Mouse (Mus musculus): ENCODE measurements around the gene Trpc5os. TPM values are rescaled to one million over a fixed set of nuclear protein-coding genes. Genes with fewer than 3 reads are reported as not detected.

Trpc5os gene
- not detected for total RNA-seq (2021)
- long read RNA-seq, experiment 1, result 0 reads
- long read RNA-seq, experiment 2, result 0 reads

- no peak for DNase-seq (ENCODE audit: low spot score)
These were observed at the start of gene Trpc5os for GRCm38 (mm10) chrX:144456281-144456680. TSS of gene Trpc5os (plus strand) at chrX:144456581.

- DNase-seq (ENCODE audit: low spot score), result no peak
These were observed 48.3 kb upstream of the Trpc5os start for GRCm38 (mm10) chrX:144408036-144408435.

GRCm38 (mm10) chrX:144420259-144420658 is 36.1 kb upstream of the Trpc5os start:
- no peak for DNase-seq (ENCODE audit: low spot score)

- DNase-seq (ENCODE audit: low spot score), result no peak
These were observed 35.3 kb upstream of the Trpc5os start for GRCm38 (mm10) chrX:144421091-144421490.

GRCm38 (mm10) chrX:144423848-144424247 is 32.5 kb upstream of the Trpc5os start:
- no peak for DNase-seq (ENCODE audit: low spot score)

- no peak for DNase-seq (ENCODE audit: low spot score)
These were observed 8.0 kb downstream of the Trpc5os start for GRCm38 (mm10) chrX:144464416-144464815.

- DNase-seq (ENCODE audit: low spot score), result no peak
These were observed 35.0 kb downstream of the Trpc5os start for GRCm38 (mm10) chrX:144491394-144491793.

GRCm38 (mm10) chrX:144523239-144523638 is 66.9 kb downstream of the Trpc5os start:
- DNase-seq (ENCODE audit: low spot score), result no peak

GRCm38 (mm10) chrX:144526042-144526441 is 69.7 kb downstream of the Trpc5os start:
- no peak for DNase-seq (ENCODE audit: low spot score)

Other genes starting within 250 kb of the Trpc5os start
- gene Alg13, start 138.8 kb upstream of the Trpc5os start, total RNA-seq (2021), result 1 to 10 TPM; 6.0 to 6.3 TPM
- gene Trpc5, start 231.6 kb downstream of the Trpc5os start, total RNA-seq (2021), result not detected
- gene Rtl4, start 232.3 kb downstream of the Trpc5os start, total RNA-seq (2021), result under 1 TPM in 1 of 2 experiments, not detected in 1; 0.07 TPM

Data from gastrocnemius, adult 18-20 months (tissue).